Mouse (Mus musculus) thymus, adult 2 months (tissue): Measurements from ENCODE around the gene Tnfaip3.

ENCODE experiments used
- CTCF ChIP-seq: fragments of 200-500 bp; IDR thresholded peaks from 2 replicates; pipeline ENCODE4 v1.5.1; 2012; ENCODE audit warnings: mild to moderate bottlenecking, control low read depth, low read length, moderate library complexity, borderline replicate concordance; ENCODE audit not compliant: control insufficient read depth, poor library complexity, insufficient read depth; ENCODE audit errors: extremely low read depth
- POLR2A ChIP-seq: fragments of 200-500 bp; IDR thresholded peaks from 2 replicates; pipeline ENCODE4 v1.6.1; 2012; ENCODE audit warnings: mild to moderate bottlenecking, low read length, control low read depth, moderate library complexity; ENCODE audit not compliant: control insufficient read depth, poor library complexity, insufficient read depth; ENCODE audit errors: extremely low read depth

DNA sequence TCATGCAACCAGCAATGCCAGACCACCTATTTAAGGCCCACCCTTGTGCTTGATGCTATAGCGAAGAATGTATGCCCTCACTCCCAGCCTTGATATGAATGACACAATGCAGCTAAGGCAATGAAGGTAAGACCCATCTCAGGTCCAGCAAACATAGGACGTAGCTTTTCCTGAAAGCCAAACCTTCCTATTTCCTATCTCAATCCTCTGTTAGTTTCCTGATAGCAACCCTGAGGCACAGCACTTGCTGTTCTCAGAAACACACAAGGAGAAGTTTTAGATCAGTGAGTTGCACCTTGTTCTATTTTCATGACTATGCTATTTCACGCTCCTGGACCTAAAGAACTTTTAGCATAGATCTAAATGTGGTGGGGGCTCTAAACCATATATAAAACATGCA is 2.1 kb downstream of the Tnfaip3 start:
- TF ChIP-seq CTCF (no peak), POLR2A (no peak)
